Mouse (Mus musculus) layer of hippocampus, adult 6 months (tissue): ENCODE data around the gene Klhdc4. TPM values are rescaled to one million over a fixed set of nuclear protein-coding genes. Genes with fewer than 3 reads are reported as not detected.

ENCODE experiments used
- long read RNA-seq, 2 experiments: library from polyadenylated mRNA; unstranded; transcript quantifications; one replicate each; pipeline ENCODE4 v2.0.0; 2019 to 2020
- polyA plus RNA-seq: library from polyadenylated mRNA; unstranded; fragments of <200 nt; fragmentation: Nextera tagmentation; gene quantifications from 2 replicates; pipeline ENCODE4 v1.2.3, GENCODE M21; 2021

Klhdc4 gene
- 14.1 and 15.0 TPM in 2 replicates for polyA plus RNA-seq
- long read RNA-seq, experiment 1, transcript Klhdc4-201 (12 exons, 2,078 nt), result major isoform, 24 of 38 reads
- long read RNA-seq, experiment 1, partial matches to known transcripts, result 7 of 38 reads
- long read RNA-seq, experiment 1, other reads (novel, unspliced or antisense), result 6 of 38 reads
- long read RNA-seq, experiment 2, transcript Klhdc4-201 (12 exons, 2,078 nt), result major isoform, 80 of 118 reads
- long read RNA-seq, experiment 2, partial matches to known transcripts, result 4 of 118 reads
- long read RNA-seq, experiment 2, other reads (novel, unspliced or antisense), result 33 of 118 reads

DNA sequence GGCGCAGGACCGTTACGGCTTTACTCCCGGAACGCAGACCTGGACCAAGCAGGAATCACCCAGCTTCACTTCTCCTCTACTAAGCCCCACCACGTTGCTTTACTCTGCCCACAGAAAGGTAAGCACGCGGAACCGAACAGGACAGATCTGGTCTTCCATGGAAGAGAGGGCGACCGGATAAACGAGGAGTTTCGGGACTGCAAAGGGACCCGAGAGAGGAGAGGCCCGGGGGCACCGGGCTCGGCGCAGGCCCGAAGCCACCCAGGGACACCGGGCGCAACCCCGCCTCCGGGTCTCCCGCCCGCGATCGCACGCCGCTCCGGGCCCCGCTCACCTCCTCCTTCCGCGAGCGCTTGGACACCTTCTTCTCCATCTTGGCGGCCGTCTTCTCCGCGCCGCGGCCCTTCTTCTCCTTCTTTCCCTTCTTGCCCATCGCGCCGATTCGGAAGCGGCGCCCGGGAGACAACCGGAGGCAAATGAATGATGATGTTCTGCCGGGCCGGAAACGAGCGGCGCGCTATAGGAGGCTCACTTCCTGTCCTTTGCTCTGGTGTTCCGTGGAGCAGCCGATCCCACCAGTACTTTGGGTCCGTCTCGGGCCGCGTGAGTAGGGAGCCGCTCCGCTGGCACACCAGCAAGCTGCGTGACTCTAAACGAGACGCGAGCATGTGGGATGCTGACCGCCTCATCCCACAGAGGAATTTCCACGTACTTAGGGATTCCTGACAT lies at the start of gene Klhdc4:
Gene Klhdc4 (minus strand): TSS at position 522 of the 729 bp plus-strand sequence.

Other genes with a start within 250 kb of the Klhdc4 start
- gene Map1lc3b, start 239.2 kb downstream of the Klhdc4 start, polyA plus RNA-seq, result 386 and 393 TPM in 2 replicates
- gene Zcchc14, start 176.7 kb downstream of the Klhdc4 start, polyA plus RNA-seq, result 5.3 TPM in 2 replicates
- gene Jph3, start 99.9 kb downstream of the Klhdc4 start, polyA plus RNA-seq, result 205 and 291 TPM in 2 replicates
- 2.4 and 2.8 TPM in 2 replicates for gene Slc7a5, start 78.1 kb upstream of the Klhdc4 start, polyA plus RNA-seq
- gene Car5a, start 115.3 kb upstream of the Klhdc4 start, polyA plus RNA-seq, result 0.56 and 0.79 TPM in 2 replicates
- gene Banp, start 120.2 kb upstream of the Klhdc4 start, polyA plus RNA-seq, result 25.5 and 29.3 TPM in 2 replicates